Mouse (Mus musculus) heart, embryonic 15.5 days (tissue): ENCODE data around the gene Olfr490. TPM values are rescaled to one million over a fixed set of nuclear protein-coding genes. Genes with fewer than 3 reads are reported as not detected.

Experiments
- ATAC-seq: fragments of 200-750 bp; cut with Nextera tagmentation; replicated peaks from 2 replicates; pipeline ENCODE4 v1.8.0; 2017; ENCODE audit warnings: low read depth, moderate TSS enrichment; ENCODE audit not compliant: insufficient number of reproducible peaks, insufficient read depth, low FRiP score
- H3K27ac ChIP-seq: fragments of 300-500 bp; sonication (generic); 2 replicates; pipeline ENCODE4 v1.5.1; 2015; ENCODE audit warnings: mild to moderate bottlenecking, inconsistent platforms
- H3K27me3 ChIP-seq: fragments of 300-500 bp; sonication (generic); 2 replicates; pipeline ENCODE4 v1.6.1; 2015; ENCODE audit warnings: inconsistent platforms
- H3K36me3 ChIP-seq: fragments of 300-500 bp; sonication (generic); 2 replicates; pipeline ENCODE4 v1.6.1; 2015; ENCODE audit warnings: mild to moderate bottlenecking, inconsistent platforms
- H3K4me1 ChIP-seq: fragments of 300-500 bp; sonication (generic); replicated peaks from 2 replicates; pipeline ENCODE4 v1.6.1; 2015; ENCODE audit warnings: inconsistent platforms
- H3K4me2 ChIP-seq: fragments of 300-500 bp; sonication (generic); 2 replicates; pipeline ENCODE4 v1.6.1; 2015; ENCODE audit warnings: inconsistent platforms, mild to moderate bottlenecking, moderate library complexity
- H3K4me3 ChIP-seq: fragments of 300-500 bp; sonication (generic); 2 replicates; pipeline ENCODE4 v1.5.1; 2015; ENCODE audit warnings: mild to moderate bottlenecking, inconsistent platforms
- H3K9ac ChIP-seq: fragments of 300-500 bp; sonication (generic); 2 replicates; pipeline ENCODE4 v1.6.1; 2015; ENCODE audit warnings: mild to moderate bottlenecking, inconsistent platforms
- H3K9me3 ChIP-seq: fragments of 300-500 bp; sonication (generic); replicated peaks from 2 replicates; pipeline ENCODE4 v1.6.1; 2016; ENCODE audit warnings: inconsistent platforms
- WGBS: fragments of 180-500 bp; shearing (Covaris S2); methylation state at CpG from one replicate; pipeline ENCODE4 v1.1.7; 2015; ENCODE audit warnings: mixed read lengths; 5-methylcytosine and 5-hydroxymethylcytosine counted together
- polyA plus RNA-seq: library from polyadenylated mRNA; unstranded; fragments of >200 nt; fragmentation: Nextera tagmentation; extraction: Ambion mirVana; gene quantifications from 2 replicates; pipeline ENCODE4 v1.2.1, GENCODE M21; 2015

Olfr490 gene
- not detected in 2 replicates for polyA plus RNA-seq

GRCm38 (mm10) chr7:108288834-108289233 is at the start of gene Olfr490:
TSS of gene Olfr490 (minus strand) at chr7:108288934.
- no peak within 1 kb of the TSS for H3K9ac ChIP-seq
- H3K4me1 ChIP-seq: no peaks in the 10 kb centered on the region
- ATAC-seq: no peak
- H3K36me3 ChIP-seq: no peaks in the 10 kb centered on the region
- no peaks in the 10 kb centered on the region for H3K9me3 ChIP-seq
- H3K4me2 ChIP-seq: no peak within 1 kb of the TSS
- no peaks in the 10 kb centered on the region for H3K27me3 ChIP-seq
- H3K27ac ChIP-seq: no peak within 1 kb of the TSS
- H3K4me3 ChIP-seq: no peak within 1 kb of the TSS

- H3K4me2 ChIP-seq: no peak within 1 kb of the TSS
- H3K27ac ChIP-seq: no peak within 1 kb of the TSS
- no peaks in the 10 kb centered on the region for H3K9me3 ChIP-seq
- H3K27me3 ChIP-seq: no peaks in the 10 kb centered on the region
- H3K9ac ChIP-seq: no peak within 1 kb of the TSS
- no peaks in the 10 kb centered on the region for H3K4me1 ChIP-seq
- H3K36me3 ChIP-seq: no peaks in the 10 kb centered on the region
- no peak within 1 kb of the TSS for H3K4me3 ChIP-seq
- ATAC-seq: no peak
- 72% methylated on average over 2 of the region's 2 CpGs for WGBS
Observed at GRCm38 (mm10) chr7:108323574-108323973, 34.8 kb upstream of the Olfr490 start, which contains the start of gene Olfr492. TSS of gene Olfr492 (minus strand) at chr7:108323674.

GRCm38 (mm10) chr7:108313151-108313550 is 24.4 kb upstream of the Olfr490 start, which contains the start of gene Olfr491:
TSS of gene Olfr491 (plus strand) at chr7:108313451.
- H3K4me3 ChIP-seq: no peak within 1 kb of the TSS
- H3K9me3 ChIP-seq: no peaks in the 10 kb centered on the region
- 48% methylated on average over 1 of the region's 1 CpGs for WGBS
- H3K36me3 ChIP-seq: no peaks in the 10 kb centered on the region
- H3K4me1 ChIP-seq: no peaks in the 10 kb centered on the region
- ATAC-seq: no peak
- H3K27ac ChIP-seq: no peak within 1 kb of the TSS
- no peaks in the 10 kb centered on the region for H3K27me3 ChIP-seq
- H3K9ac ChIP-seq: no peak within 1 kb of the TSS
- H3K4me2 ChIP-seq: no peak within 1 kb of the TSS

- Histone ChIP-seq H3K4me1 (no peaks in the 10 kb centered on the region), H3K36me3 (no peaks in the 10 kb centered on the region), H3K27me3 (no peaks in the 10 kb centered on the region), H3K9ac (no peak within 1 kb of the TSS), H3K9me3 (peaks cover 3% of the 10 kb centered on the region; the same call in 1 of the 2 replicates), H3K27ac (no peak within 1 kb of the TSS), H3K4me3 (no peak within 1 kb of the TSS), H3K4me2 (no peak within 1 kb of the TSS)
- no peak for ATAC-seq
Observed at GRCm38 (mm10) chr7:108258247-108258646, 30.5 kb downstream of the Olfr490 start, which contains the start of gene Olfr488. TSS of gene Olfr488 (minus strand) at chr7:108258347.

Other genes with a start within 250 kb of the Olfr490 start
- not detected in 2 replicates for gene Olfr479, start 238.2 kb downstream of the Olfr490 start, polyA plus RNA-seq
- not detected in 2 replicates for gene Olfr480, start 221.6 kb downstream of the Olfr490 start, polyA plus RNA-seq
- not detected in 2 replicates for gene Olfr481, start 209.1 kb downstream of the Olfr490 start, polyA plus RNA-seq
- gene Olfr482, start 191.3 kb downstream of the Olfr490 start, polyA plus RNA-seq: 0.08 TPM in 1 of 2 replicates, not detected in the other
- not detected in 2 replicates for gene Olfr483, start 188.1 kb downstream of the Olfr490 start, polyA plus RNA-seq
- not detected in 2 replicates for gene Olfr484, start 161.5 kb downstream of the Olfr490 start, polyA plus RNA-seq
- gene Olfr485, start 129.1 kb downstream of the Olfr490 start, polyA plus RNA-seq: not detected in 2 replicates
- gene Olfr486, start 116.2 kb downstream of the Olfr490 start, polyA plus RNA-seq: not detected in 2 replicates
- not detected in 2 replicates for gene Olfr487, start 74.3 kb downstream of the Olfr490 start, polyA plus RNA-seq
- not detected in 2 replicates for gene Olfr488, start 30.6 kb downstream of the Olfr490 start, polyA plus RNA-seq
- not detected in 2 replicates for gene Olfr491, start 24.5 kb upstream of the Olfr490 start, polyA plus RNA-seq
- not detected in 2 replicates for gene Olfr492, start 34.7 kb upstream of the Olfr490 start, polyA plus RNA-seq
- not detected in 2 replicates for gene Olfr493, start 58.0 kb upstream of the Olfr490 start, polyA plus RNA-seq
- gene Olfr494, start 76.4 kb upstream of the Olfr490 start, polyA plus RNA-seq: not detected in 2 replicates
- gene Olfr495, start 104.2 kb upstream of the Olfr490 start, polyA plus RNA-seq: not detected in 2 replicates
- gene Olfr497, start 131.5 kb upstream of the Olfr490 start, polyA plus RNA-seq: not detected in 2 replicates
- not detected in 2 replicates for gene Olfr498, start 176.4 kb upstream of the Olfr490 start, polyA plus RNA-seq
- not detected in 2 replicates for gene Olfr502, start 236.1 kb upstream of the Olfr490 start, polyA plus RNA-seq